Mouse (Mus musculus) heart, adult 2 months (tissue): Measurements from ENCODE around the gene Tmprss9.

Experiments
- CTCF ChIP-seq: fragments of 200-600 bp; IDR thresholded peaks from 2 replicates; pipeline ENCODE4 v1.8.1; 2022; ENCODE audit warnings: antibody characterized with exemption, mild to moderate bottlenecking, moderate library complexity
- EP300 ChIP-seq: fragments of 200-500 bp; IDR thresholded peaks from 2 replicates; pipeline ENCODE4 v1.6.1; 2011; ENCODE audit warnings: low read depth, low read length, control low read depth; ENCODE audit not compliant: insufficient read depth
- POLR2A ChIP-seq: fragments of 200-500 bp; IDR thresholded peaks from 2 replicates; pipeline ENCODE4 v1.6.1; 2011; ENCODE audit warnings: mild to moderate bottlenecking, low read depth, low read length, control low read depth; ENCODE audit not compliant: insufficient read depth

DNA sequence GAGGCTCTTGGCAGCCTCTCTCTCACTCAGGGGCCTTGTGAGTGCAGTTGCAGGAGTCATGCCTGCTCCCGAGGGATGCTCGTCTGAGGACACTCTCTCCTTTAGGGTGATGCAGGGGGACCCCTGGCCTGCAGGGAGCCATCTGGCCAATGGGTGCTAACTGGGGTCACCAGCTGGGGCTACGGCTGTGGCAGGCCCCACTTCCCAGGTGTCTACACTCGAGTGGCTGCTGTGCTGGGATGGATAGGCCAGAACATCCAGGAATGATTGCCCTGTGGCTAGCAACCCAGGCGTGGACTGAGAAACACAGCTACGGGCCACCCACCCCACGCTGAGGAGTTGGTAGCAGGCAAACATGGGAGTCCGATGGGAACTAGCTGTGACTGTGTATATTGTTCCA is 27.4 kb downstream of the Tmprss9 start:
- TF ChIP-seq POLR2A = no peak
- TF ChIP-seq CTCF = no peak
- no peak for TF ChIP-seq EP300
